Mouse (Mus musculus) hindbrain, embryonic 10.5 days (tissue): ENCODE results near the gene Kng1. TPM values are rescaled to one million over a fixed set of nuclear protein-coding genes. Genes with fewer than 3 reads are reported as not detected.
"Not testable (repeated sequence)": the region's sequence is repeated elsewhere in the genome, so short reads cannot be mapped to it uniquely, and the experiment has no call there.

ENCODE experiments used
- DNase-seq: peaks from one replicate; pipeline ENCODE4 v3.0.0-alpha.2; 2017; ENCODE audit warnings: low spot score
- H3K27ac ChIP-seq: fragments of 300-500 bp; sonication (generic); 2 replicates; pipeline ENCODE4 v1.5.1; 2016; ENCODE audit warnings: mild to moderate bottlenecking, moderate library complexity
- H3K27me3 ChIP-seq: fragments of 300-500 bp; sonication (generic); 2 replicates; pipeline ENCODE4 v1.6.1; 2016; ENCODE audit warnings: mild to moderate bottlenecking; ENCODE audit not compliant: poor library complexity, insufficient read depth, severe bottlenecking
- H3K36me3 ChIP-seq: fragments of 300-500 bp; sonication (generic); 2 replicates; pipeline ENCODE4 v1.6.1; 2016; ENCODE audit warnings: mild to moderate bottlenecking, moderate library complexity
- H3K4me1 ChIP-seq: fragments of 300-500 bp; sonication (generic); replicated peaks from 2 replicates; pipeline ENCODE4 v1.6.1; 2016; ENCODE audit warnings: mild to moderate bottlenecking
- H3K4me3 ChIP-seq: fragments of 300-500 bp; sonication (generic); 2 replicates; pipeline ENCODE4 v1.5.1; 2016; ENCODE audit warnings: mild to moderate bottlenecking, moderate library complexity
- H3K9me3 ChIP-seq: fragments of 300-500 bp; sonication (generic); 2 replicates; pipeline ENCODE4 v1.6.1; 2016; ENCODE audit warnings: mild to moderate bottlenecking, moderate library complexity
- WGBS: fragments of 180-500 bp; shearing (Covaris S2); methylation state at CpG from one replicate; pipeline ENCODE4 v1.1.7; 2016; 5-methylcytosine and 5-hydroxymethylcytosine counted together
- polyA plus RNA-seq: library from polyadenylated mRNA; unstranded; fragments of >200 nt; fragmentation: Nextera tagmentation; extraction: Ambion mirVana; gene quantifications from 2 replicates; pipeline ENCODE4 v1.2.1, GENCODE M21; 2016

The Kng1 gene
- not detected in 2 replicates for polyA plus RNA-seq

DNA sequence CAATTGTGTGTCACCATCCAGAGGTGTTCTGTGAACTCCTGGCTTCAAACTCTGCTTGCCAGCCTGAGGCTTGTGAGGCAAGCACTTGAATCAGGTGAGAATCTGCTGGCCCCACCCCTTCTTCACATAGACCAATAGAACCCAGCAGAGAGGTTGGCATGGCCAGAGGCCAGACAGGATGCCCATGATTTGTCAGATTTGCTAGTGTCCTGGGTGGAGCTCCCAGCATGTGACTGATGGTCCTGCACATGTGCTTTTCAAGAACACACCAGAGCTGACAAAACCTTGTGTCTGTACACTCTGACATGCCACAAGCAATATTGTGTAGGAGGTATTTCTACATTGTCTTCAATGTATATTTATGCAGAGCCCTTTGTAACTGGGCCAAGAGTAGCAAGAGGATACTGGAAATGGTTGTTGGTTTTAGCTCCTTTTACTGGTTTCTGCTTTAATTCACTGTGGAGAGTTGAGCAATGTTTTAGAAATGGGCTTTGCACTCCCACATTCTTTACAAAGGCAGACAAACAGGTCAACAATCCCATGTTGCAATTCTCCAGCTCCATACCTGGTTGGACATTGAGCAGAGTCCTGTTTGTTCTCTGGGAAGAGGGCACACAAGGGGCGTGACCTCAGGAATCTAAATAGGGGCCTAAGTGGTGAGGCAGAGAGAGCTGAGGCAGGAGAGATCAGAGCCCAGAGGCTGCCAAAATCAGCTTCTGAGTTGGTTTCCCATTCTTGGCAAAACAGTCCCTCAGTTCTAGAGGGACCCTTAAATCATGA, at the start of gene Kng1:
Gene Kng1, plus strand, starts transcription at position 198 of the 780 bp plus-strand sequence.
- H3K4me1 ChIP-seq = not testable (repeated sequence)

GRCm38 (mm10) chr16:23013786-23014185, 43.9 kb upstream of the Kng1 start:
- H3K27me3 ChIP-seq, H3K4me3 ChIP-seq, H3K36me3 ChIP-seq, H3K4me1 ChIP-seq, H3K9me3 ChIP-seq, H3K27ac ChIP-seq, DNase-seq: not testable (repeated sequence)
- 80% methylated on average over 2 of the region's 2 CpGs for WGBS

More for the DNA sequence above, at the start of gene Kng1:
- not testable (repeated sequence) for H3K36me3 ChIP-seq, DNase-seq, H3K27me3 ChIP-seq, H3K27ac ChIP-seq, H3K4me3 ChIP-seq, H3K9me3 ChIP-seq
- WGBS = 93% methylated on average over 1 of the region's 1 CpGs

- H3K4me1 ChIP-seq, H3K4me3 ChIP-seq, H3K27ac ChIP-seq, H3K27me3 ChIP-seq, H3K36me3 ChIP-seq, H3K9me3 ChIP-seq: not testable (repeated sequence)
- DNase-seq = peak; percentile 8
- 62% methylated on average over 8 of the region's 8 CpGs for WGBS
Measured at GRCm38 (mm10) chr16:23014645-23015044, 43.0 kb upstream of the Kng1 start.

GRCm38 (mm10) chr16:23020571-23020970, 37.1 kb upstream of the Kng1 start:
- 16% methylated on average over 1 of the region's 1 CpGs for WGBS

DNA sequence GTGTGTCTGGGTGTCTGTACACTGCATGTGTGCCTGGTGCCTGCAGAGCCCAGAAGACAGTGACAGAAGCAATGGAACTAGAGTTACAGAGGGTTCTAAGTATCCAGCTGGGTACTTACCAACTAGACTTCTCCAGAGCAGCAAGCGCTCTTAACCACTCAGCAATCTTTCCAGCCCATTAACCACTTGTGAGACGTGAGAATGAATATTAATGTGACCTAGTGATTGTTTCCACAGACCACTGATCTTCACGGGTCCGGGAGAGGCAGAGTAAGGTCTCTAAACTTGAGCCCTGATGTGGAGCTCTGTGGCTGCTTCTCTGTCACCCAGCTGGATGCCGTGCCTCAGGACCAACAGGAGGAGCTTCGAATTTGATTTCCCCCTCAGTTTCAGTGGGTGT, 32.6 kb upstream of the Kng1 start:
- Histone ChIP-seq H3K36me3 (no peaks in the 10 kb centered on the region), H3K4me3 (no peak overlapping the region), H3K27me3 (no peaks in the 10 kb centered on the region), H3K9me3 (no peaks in the 10 kb centered on the region), H3K4me1 (peaks cover 22% of the 10 kb centered on the region), H3K27ac (no peak overlapping the region)
- 48% methylated on average over 6 of the region's 6 CpGs for WGBS
- no peak for DNase-seq

More at GRCm38 (mm10) chr16:23020571-23020970, 37.1 kb upstream of the Kng1 start:
- DNase-seq, H3K36me3 ChIP-seq, H3K27ac ChIP-seq, H3K4me3 ChIP-seq, H3K9me3 ChIP-seq, H3K27me3 ChIP-seq: not testable (repeated sequence)
- peaks cover 18% of the 10 kb centered on the region for H3K4me1 ChIP-seq

GRCm38 (mm10) chr16:23026582-23026981, 31.1 kb upstream of the Kng1 start:
- DNase-seq = no peak
- peaks cover 14% of the 10 kb centered on the region for H3K4me1 ChIP-seq
- no peak overlapping the region for H3K27ac ChIP-seq
- H3K4me3 ChIP-seq = no peak overlapping the region
- H3K9me3 ChIP-seq = peaks cover 1% of the 10 kb centered on the region; the same call in 1 of the 2 replicates
- H3K36me3 ChIP-seq = no peaks in the 10 kb centered on the region
- H3K27me3 ChIP-seq = no peaks in the 10 kb centered on the region

DNA sequence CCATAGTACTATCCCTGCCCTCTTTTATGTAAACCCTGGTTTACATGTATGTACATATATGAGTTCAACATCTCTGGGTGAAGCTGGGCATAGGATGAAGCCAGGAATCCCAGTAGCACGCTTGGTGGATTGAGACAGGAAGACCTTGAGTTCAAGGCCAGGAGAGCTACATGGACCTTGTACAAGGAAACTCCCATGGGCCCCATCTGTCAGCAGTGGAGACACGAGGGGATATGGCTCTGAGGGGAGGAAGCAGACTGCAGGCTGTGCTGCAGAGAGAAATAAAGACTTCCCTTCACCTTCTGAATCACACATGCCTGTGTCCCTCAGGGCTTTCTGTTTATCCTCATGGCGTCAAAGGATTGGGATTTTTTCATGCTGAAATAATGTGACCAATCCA, 30.3 kb upstream of the Kng1 start:
- not testable (repeated sequence) for DNase-seq, H3K4me3 ChIP-seq, H3K27ac ChIP-seq, H3K36me3 ChIP-seq, H3K27me3 ChIP-seq, H3K9me3 ChIP-seq
- peaks cover 11% of the 10 kb centered on the region for H3K4me1 ChIP-seq
- WGBS = 62% methylated on average over 3 of the region's 3 CpGs

- 96% methylated on average over 3 of the region's 3 CpGs for WGBS
- peaks cover 11% of the 10 kb centered on the region for H3K4me1 ChIP-seq
- H3K9me3 ChIP-seq, H3K27me3 ChIP-seq, H3K36me3 ChIP-seq, H3K27ac ChIP-seq, H3K4me3 ChIP-seq, DNase-seq: not testable (repeated sequence)
Measured at GRCm38 (mm10) chr16:23028966-23029600, 28.6 kb upstream of the Kng1 start, which contains the start of gene Kng2. Gene Kng2 (minus strand): TSS chr16:23029482.

DNA sequence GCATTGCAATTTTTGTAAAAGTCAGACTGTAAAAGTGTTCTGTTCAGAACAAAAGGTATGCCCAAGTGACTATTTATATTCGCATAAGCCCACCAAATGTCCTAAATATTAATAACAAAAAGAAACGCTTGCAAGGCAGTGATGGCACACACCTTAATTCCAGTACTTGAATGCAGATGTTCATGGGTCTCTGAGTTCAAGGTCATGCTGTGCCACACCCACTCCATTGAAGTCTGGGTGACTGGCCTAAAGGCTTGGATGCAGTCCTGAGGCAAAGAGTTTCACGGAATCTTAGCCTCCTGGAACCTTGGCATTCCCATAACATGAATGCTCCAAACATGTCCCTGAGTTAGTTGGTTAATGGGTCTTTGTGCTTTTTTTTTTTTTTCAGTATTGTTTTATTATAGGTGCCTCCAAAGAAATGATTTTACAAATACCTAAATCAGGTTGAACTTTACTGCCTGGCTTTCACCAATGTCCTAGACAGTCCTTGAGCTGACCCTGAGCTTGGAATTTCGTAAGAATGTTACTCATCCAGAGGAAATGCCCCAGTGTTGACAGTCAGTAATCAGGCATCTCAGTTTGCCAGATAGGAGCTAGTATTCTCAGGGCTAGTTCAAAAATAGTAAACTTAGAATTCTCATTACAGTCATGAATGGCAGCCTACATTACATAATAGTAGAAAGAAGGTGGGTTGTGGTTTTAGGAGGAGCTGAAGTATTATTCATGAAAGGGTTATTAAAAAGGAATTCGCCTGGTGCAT, 26.8 kb upstream of the Kng1 start:
- DNase-seq = no peak
- no peaks in the 10 kb centered on the region for H3K27me3 ChIP-seq
- 89% methylated on average over 5 of the region's 5 CpGs for WGBS

GRCm38 (mm10) chr16:23033673-23034072, 24.0 kb upstream of the Kng1 start:
- no peaks in the 10 kb centered on the region for H3K4me1 ChIP-seq
- H3K9me3 ChIP-seq = peaks cover 8% of the 10 kb centered on the region; the same call in 1 of the 2 replicates
- no peaks in the 10 kb centered on the region for H3K36me3 ChIP-seq
- no peak overlapping the region for H3K4me3 ChIP-seq
- no peaks in the 10 kb centered on the region for H3K27me3 ChIP-seq
- no peak overlapping the region for H3K27ac ChIP-seq
- WGBS = 88% methylated on average over 4 of the region's 4 CpGs
- no peak for DNase-seq

More for the DNA sequence above, 26.8 kb upstream of the Kng1 start:
- no peak overlapping the region for H3K4me3 ChIP-seq
- no peaks in the 10 kb centered on the region for H3K36me3 ChIP-seq
- H3K4me1 ChIP-seq = peaks cover under 1% of the 10 kb centered on the region; the same call in 1 of the 2 replicates
- no peak overlapping the region for H3K27ac ChIP-seq
- peaks cover 8% of the 10 kb centered on the region; the same call in 1 of the 2 replicates for H3K9me3 ChIP-seq

GRCm38 (mm10) chr16:23037744-23038143, 19.9 kb upstream of the Kng1 start:
- Histone ChIP-seq H3K36me3 (no peaks in the 10 kb centered on the region), H3K4me3 (no peak overlapping the region), H3K27ac (no peak overlapping the region), H3K4me1 (peaks cover 7% of the 10 kb centered on the region; the same call in 1 of the 2 replicates), H3K27me3 (no peaks in the 10 kb centered on the region), H3K9me3 (no peaks in the 10 kb centered on the region)
- DNase-seq = no peak
- 87% methylated on average over 7 of the region's 7 CpGs for WGBS

DNA sequence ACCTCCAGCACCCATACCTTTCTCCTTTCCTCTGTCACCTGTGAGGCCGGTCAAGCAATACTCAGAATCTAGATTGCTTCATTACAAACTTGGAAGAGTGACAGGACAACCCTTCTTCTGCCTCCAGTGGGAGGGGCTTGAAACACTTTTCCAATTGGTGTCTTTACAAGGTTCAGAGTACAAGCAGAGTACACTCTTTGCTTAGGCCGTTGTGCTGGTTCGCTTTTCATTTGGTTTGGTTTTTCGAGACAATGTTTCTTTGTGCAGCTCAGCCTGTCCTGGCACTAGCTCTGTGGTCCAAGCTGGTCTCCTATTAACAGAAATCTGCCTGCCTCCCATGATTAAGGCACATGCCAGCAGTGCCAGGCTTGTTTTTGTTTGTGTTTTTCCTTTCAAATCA, 18.4 kb upstream of the Kng1 start:
- DNase-seq = no peak
- Histone ChIP-seq H3K27me3 (no peaks in the 10 kb centered on the region), H3K9me3 (no peaks in the 10 kb centered on the region), H3K36me3 (no peaks in the 10 kb centered on the region), H3K4me1 (peaks cover 7% of the 10 kb centered on the region; the same call in 1 of the 2 replicates), H3K4me3 (no peak overlapping the region), H3K27ac (no peak overlapping the region)
- WGBS = 93% methylated on average over 4 of the region's 4 CpGs
